Mouse (Mus musculus): ENCODE results near the gene Sirt2. TPM values are rescaled to one million over a fixed set of nuclear protein-coding genes. Genes with fewer than 3 reads are reported as not detected.
A peak's percentile ranks its signal among the peaks of the same experiment; 100 is the strongest.

Gene Sirt2
- 39.3 and 45.8 TPM in 2 replicates for total RNA-seq (2017)

DNA sequence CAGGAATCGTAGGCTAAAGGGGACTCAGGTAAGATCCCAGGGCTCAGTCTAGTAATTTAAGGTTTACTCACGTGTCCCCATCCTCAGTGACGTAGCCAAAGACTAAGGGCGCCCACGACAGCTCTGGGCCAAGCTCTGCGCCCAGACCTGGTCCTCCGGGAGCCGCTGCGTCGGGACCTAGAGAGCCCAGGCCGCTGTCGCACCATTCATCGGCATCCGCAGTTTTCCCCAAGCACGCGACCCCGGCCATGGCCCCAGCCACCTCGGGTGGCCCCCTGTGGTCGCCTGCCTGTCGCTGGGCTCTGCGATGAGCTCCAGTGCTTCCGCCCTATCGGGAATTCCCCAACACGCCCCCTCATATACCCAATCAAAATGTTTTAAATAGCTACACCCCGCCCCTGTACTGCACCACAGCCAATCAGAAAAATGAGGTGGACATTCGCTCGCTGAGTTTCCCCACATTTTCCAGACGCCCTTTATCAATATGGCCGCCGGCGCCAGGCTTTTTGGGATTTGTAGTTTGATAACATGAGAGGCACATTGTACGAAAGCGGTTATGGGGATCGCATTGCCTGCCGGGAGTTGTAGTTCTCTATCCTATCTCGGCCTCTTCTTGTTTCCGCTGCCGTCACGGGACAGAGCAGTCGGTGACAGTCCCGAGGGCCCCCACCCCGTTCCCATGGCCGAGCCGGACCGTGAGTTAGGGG is at the start of gene Sirt2:
TSS of gene Sirt2 (plus strand) at position 563 of the 707 bp plus-strand sequence.
- peak; percentile 96 for ATAC-seq (ENCODE audit: extremely low read depth, insufficient number of reproducible peaks, low FRiP score, poor library complexity, severe bottlenecking)

DNA sequence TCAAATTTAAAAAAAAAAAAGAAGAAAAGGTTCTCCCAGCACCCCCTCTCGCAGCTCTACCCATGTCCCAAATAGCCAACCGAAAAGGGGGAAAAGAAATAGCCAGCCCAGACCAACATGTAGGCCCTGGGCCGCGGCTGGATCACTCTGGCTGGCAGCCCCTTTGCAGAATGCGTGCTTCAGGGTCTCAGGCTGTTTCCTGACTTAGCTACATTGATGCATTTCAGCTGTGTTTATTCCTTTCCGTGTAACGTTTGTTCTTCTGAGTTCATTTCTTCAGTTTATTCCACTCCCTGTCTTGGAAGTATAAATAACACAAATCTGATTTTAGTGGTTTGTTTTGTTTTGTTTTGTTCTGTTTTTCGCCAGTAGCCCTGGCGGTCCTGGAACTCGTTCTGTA is 48.8 kb upstream of the Sirt2 start:
- no peak for ATAC-seq (ENCODE audit: extremely low read depth, insufficient number of reproducible peaks, low FRiP score, poor library complexity, severe bottlenecking)

GRCm38 (mm10) chr7:28719159-28719558 is 47.4 kb upstream of the Sirt2 start:
- no peak for ATAC-seq (ENCODE audit: extremely low read depth, insufficient number of reproducible peaks, low FRiP score, poor library complexity, severe bottlenecking)

DNA sequence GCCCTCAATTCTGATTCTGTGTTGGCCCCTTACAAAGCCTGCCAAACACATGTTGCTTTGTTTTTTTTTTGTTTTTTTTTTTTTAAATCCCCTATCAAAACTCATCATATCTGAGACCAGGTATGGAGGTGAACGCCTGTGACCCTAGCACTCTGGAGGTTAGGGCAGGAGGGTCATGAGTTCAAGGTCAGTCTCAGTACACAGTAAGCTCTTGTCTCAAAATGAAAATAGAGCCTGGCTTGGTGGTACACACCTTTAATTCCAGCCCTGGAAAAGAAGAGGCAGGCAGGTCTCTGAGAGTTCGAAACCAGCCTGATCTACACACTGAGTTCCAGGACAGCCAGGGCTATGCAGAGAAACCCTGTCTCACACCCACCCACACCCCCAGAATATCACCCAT is 46.9 kb upstream of the Sirt2 start:
- ATAC-seq (ENCODE audit: extremely low read depth, insufficient number of reproducible peaks, low FRiP score, poor library complexity, severe bottlenecking): no peak

DNA sequence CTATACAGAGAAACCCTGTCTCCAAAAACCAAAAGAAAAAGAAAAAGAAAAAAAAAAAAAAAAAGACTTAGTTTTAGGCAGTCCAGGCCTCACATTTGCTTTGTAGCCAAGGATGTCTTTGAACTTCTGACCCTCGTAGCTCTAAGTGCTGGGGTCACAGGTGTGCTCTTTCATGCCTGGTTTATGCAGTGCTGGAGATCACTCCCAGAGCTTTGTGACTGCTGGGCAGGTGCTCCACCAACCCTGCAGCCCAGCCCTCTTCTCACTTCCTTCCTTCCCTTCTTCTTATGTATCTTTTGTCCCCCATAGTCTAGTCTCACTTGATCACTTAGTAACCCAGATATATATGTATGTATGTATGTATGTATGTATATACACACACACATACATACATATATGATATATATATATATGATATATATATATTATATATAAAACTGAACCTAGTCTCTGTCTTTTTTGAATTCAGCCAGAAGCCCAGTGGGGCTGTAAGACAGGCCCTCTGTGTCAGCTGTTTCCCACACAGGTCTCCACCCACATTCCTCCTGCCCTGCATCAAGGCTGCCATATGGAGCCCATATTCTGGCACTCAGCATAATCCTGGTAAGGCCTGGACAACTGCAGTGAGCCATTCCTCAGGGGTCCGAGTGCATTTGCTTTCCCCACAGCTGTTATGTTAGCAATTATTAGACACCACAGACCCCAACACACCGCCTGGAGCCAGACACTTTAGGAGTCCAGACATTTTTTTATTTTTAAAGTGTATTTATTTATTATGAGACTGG is 45.6 kb upstream of the Sirt2 start:
- no peak for ATAC-seq (ENCODE audit: extremely low read depth, insufficient number of reproducible peaks, low FRiP score, poor library complexity, severe bottlenecking)

- no peak for ATAC-seq (ENCODE audit: extremely low read depth, insufficient number of reproducible peaks, low FRiP score, poor library complexity, severe bottlenecking)
Observed at GRCm38 (mm10) chr7:28722079-28722478, 44.5 kb upstream of the Sirt2 start.

DNA sequence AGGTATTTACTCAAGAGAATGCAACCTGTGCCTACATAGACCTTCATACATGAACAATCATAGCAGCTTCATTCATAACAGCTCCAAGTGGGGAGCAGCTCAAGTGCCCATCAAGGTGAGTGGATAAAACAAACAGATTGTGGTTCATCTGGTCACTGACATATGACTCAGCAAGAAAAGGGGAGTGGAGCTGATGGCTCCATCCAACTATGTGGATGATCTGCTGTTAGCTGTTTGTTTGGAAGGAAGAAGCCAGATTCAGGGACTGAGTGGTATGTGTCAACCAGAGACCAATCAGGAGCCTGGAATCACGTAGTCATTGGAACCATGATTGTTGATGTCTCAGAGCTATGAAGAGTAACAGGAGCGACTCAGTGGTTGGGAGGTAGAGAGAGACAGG is 41.9 kb upstream of the Sirt2 start:
- ATAC-seq (ENCODE audit: extremely low read depth, insufficient number of reproducible peaks, low FRiP score, poor library complexity, severe bottlenecking): no peak

DNA sequence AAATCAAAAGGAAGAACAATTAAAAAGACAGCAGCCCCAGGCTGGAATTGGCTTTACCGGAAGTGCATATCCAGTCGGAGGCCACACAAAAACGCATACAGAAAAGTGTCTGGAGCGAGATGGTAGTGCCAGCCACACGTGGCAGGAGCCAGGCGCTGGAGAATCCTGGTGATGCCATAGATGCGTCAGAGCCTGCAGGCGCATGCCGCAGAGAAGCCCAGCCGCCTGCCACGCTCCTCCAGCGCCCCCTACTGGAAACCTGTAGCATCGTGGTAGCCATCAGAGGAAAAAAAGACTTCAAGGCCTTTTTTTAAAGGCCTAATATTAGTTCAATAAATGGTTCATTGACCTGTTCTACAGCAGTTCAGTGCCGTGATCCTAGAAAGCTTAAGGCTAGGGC is 39.9 kb upstream of the Sirt2 start:
- ATAC-seq (ENCODE audit: extremely low read depth, insufficient number of reproducible peaks, low FRiP score, poor library complexity, severe bottlenecking): peak; percentile 72; the same call in 1 of the 2 replicates

- ATAC-seq (ENCODE audit: extremely low read depth, insufficient number of reproducible peaks, low FRiP score, poor library complexity, severe bottlenecking): no peak
Observed at GRCm38 (mm10) chr7:28727649-28728340, 38.7 kb upstream of the Sirt2 start.

DNA sequence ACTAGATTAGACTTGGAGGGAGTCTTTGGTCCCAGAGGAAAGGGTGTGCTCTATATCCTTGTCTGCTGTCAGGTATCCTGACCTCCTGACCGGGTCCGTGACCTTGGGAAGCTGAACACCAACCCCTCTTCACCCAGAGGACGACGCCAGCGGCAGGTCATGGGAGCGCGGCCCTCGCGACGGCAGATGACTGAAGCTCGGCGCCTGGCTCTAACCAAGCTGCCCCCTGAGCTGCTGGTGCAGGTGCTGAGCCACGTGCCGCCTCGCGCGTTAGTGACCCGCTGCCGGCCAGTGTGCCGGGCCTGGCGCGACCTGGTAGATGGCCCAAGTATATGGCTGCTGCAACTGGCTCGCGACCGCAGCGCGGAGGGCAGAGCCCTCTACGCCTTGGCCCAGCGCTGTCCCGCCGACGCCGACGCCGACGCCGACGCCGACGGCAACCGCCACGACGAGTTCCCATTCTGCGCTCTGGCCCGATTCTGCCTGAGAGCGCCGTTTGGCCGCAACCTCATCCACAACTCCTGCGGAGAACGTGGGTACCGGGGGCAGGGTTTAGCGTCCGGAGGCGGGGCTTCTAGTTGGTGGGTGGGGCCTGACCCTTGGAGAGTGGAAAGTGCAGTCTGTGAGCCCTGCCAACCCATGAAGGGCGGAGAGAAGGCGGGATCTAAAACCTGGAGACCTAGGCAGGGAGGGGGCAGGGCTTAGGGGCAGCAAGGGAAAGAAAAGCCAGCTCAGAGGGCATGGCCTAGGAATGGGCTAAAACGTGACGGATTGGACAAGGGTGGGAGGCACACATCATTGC is 34.0 kb upstream of the Sirt2 start:
- peak; percentile 70 for ATAC-seq (ENCODE audit: extremely low read depth, insufficient number of reproducible peaks, low FRiP score, poor library complexity, severe bottlenecking)

DNA sequence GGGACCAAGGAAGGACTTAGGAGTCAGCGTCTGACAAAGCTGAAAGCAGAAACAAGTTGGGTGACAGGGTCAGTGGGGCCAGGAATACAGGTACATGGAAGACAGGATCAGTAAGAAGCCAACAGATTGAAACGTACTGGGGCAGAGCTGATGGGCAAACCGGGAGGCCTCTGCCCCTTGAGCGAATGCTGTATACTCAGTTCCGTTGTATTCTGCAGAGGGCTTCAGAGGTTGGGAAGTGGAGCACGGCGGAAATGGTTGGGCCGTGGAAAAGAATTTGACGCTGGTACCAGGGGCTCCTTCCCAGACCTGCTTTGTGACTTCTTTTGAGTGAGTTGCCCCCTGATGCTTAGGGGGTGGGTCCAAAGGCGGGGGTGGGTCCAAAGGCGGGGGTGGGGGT is 33.3 kb upstream of the Sirt2 start:
- ATAC-seq (ENCODE audit: extremely low read depth, insufficient number of reproducible peaks, low FRiP score, poor library complexity, severe bottlenecking): no peak

DNA sequence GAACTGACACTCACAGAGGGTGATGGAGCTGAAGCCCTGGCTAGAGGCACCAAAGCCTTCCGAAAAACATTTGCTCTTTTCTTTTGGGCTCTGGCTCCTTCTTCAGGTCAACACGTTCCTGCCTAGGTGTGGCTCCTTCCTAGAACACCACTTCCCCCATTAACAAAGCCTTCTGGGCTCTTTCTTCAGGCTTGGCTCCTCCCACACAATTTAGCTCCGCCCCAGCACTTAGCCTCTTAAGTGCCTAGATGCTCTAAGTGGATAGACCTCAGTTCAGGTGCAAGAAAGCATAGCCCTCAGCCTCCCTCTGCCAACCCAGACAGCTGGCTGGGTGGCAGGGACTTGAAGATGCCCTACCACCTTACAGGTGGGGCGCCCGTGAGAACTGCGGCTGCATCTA is 30.8 kb upstream of the Sirt2 start:
- no peak for ATAC-seq (ENCODE audit: extremely low read depth, insufficient number of reproducible peaks, low FRiP score, poor library complexity, severe bottlenecking)

GRCm38 (mm10) chr7:28739829-28740228 is 26.7 kb upstream of the Sirt2 start:
- ATAC-seq (ENCODE audit: extremely low read depth, insufficient number of reproducible peaks, low FRiP score, poor library complexity, severe bottlenecking): no peak

DNA sequence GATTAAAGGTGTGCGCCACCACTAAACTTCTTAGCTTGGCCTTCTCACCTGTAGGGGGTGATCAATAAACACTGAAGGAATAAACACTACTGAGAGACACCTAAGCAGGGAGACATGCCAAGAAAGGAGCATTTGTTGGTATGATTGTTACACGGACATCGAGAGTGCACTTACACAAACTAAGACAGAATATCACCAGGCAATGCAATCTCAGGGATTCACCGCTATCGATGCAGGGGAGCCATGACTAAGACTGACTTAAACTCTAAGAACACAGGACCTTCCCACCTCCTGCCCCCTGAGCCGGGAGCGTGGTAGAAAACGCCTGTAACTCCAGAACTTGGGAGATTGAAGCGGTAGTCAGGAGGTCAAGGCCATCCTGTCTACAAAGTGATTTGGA is 25.6 kb upstream of the Sirt2 start:
- no peak for ATAC-seq (ENCODE audit: extremely low read depth, insufficient number of reproducible peaks, low FRiP score, poor library complexity, severe bottlenecking)

DNA sequence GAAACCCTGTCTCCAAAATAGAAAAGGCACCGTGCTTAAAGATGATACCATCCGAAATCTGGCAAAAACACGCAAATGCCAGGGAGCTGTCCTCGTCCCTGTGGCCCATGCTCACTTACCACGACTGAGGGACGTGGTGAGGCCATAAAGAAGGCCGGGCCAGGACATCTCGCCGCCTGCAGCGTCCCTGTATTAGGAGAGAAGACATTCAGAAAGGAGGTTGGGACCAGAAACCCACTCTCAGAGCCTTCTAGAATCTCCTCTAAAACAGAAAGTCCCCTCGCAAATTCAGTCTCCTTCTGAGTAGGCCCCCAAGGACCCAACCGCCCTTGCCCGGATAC is 25.2 kb upstream of the Sirt2 start:
- ATAC-seq (ENCODE audit: extremely low read depth, insufficient number of reproducible peaks, low FRiP score, poor library complexity, severe bottlenecking): no peak

GRCm38 (mm10) chr7:28741709-28742438 is 24.7 kb upstream of the Sirt2 start, which contains the start of the genes Mrps12 and Sars2:
TSS of gene Mrps12 (minus strand) at chr7:28741820.
TSS of gene Sars2 (plus strand) at chr7:28741992.
- ATAC-seq (ENCODE audit: extremely low read depth, insufficient number of reproducible peaks, low FRiP score, poor library complexity, severe bottlenecking): peak; percentile 90

DNA sequence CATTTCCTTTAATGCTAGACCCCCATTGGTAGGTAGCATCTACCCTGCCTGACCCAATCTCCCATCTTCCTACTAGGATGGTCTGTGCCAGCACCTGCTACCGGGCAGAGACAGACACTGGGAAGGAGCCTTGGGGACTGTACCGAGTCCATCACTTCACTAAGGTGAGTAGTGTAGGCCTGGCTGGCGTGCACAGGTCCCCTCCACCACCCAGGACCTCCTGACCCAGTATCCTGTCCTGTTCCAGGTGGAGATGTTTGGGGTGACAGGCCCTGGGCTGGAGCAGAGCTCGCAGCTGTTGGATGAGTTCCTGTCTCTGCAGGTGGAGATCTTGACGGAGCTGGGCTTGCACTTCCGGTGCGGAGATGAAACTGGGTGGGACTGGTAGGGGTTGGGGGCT is 16.6 kb upstream of the Sirt2 start:
- no peak for ATAC-seq (ENCODE audit: extremely low read depth, insufficient number of reproducible peaks, low FRiP score, poor library complexity, severe bottlenecking)

DNA sequence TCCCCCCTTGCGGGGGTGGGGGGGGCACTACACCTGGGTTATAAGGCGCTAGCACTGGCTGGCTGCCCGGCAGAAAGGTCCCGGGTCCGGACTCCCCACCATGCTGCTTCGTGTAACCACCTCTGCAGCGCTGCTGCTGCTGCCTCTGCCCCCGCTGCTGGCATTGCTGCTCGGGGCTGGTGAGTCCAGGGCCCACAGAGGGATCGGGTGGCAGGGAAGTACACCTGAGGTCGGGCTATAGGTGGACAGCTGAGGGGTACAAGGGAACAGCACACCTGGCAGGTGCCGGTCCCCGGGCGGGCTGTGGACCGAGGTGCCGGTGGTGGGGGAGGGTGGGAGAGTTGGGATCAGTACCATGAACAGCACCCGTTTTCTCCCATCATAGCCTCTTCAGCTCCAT is 10.5 kb upstream of the Sirt2 start, which contains the start of gene Ccer2:
TSS of gene Ccer2 (plus strand) at position 96 of the 400 bp plus-strand sequence.
- ATAC-seq (ENCODE audit: extremely low read depth, insufficient number of reproducible peaks, low FRiP score, poor library complexity, severe bottlenecking): no peak
